Mouse (Mus musculus): Measurements from ENCODE around the gene St6gal1.
A peak's percentile ranks its signal among the peaks of the same experiment; 100 is the strongest.

Gene St6gal1

GRCm38 (mm10) chr16:23279879-23280741, 55.6 kb downstream of the St6gal1 start:
- DNase-seq = peak; percentile 19

- DNase-seq = no peak
These were observed 56.2 kb downstream of the St6gal1 start for GRCm38 (mm10) chr16:23280742-23281090.

- DNase-seq = no peak
These were observed 57.7 kb downstream of the St6gal1 start for GRCm38 (mm10) chr16:23282241-23282640.

DNA sequence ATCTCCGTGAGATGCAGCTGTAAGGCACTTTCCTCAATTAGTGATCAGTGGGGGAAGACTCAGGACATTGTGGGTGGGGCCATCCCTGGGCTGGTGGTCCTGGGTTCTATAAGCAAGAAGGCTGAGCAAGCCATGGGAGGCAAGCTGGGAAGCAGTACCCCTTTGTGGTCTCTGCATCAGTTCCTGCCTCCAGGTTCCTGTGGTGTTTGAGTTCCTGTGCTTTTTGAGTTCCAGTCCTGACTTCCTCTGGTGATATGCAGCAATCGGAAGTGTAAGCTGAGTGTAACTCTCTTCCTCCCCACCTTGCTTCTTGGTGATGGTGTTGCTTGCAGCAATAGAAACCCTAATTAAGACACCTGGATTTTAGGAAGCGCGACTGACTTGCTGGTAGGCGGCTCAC, 58.4 kb downstream of the St6gal1 start:
- DNase-seq = no peak

DNA sequence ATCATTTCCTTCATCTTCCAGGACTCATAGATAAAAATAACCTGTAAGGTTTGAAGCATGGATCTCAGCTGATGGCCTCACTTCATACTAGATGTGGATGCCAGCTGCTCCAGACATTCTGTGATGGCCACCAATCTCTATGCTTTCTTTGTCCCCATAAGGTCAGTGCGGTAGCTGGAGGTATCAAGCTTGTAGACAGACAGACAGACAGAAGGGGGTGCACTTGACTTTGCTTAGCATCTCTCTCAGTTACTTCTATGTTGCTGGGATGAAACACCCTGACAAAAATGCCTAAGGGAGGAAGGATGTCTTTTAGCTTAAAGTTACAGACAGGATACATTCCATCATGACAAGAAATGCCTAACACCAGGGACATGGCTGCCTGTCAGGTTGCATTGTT, 59.1 kb downstream of the St6gal1 start:
- no peak for DNase-seq

DNA sequence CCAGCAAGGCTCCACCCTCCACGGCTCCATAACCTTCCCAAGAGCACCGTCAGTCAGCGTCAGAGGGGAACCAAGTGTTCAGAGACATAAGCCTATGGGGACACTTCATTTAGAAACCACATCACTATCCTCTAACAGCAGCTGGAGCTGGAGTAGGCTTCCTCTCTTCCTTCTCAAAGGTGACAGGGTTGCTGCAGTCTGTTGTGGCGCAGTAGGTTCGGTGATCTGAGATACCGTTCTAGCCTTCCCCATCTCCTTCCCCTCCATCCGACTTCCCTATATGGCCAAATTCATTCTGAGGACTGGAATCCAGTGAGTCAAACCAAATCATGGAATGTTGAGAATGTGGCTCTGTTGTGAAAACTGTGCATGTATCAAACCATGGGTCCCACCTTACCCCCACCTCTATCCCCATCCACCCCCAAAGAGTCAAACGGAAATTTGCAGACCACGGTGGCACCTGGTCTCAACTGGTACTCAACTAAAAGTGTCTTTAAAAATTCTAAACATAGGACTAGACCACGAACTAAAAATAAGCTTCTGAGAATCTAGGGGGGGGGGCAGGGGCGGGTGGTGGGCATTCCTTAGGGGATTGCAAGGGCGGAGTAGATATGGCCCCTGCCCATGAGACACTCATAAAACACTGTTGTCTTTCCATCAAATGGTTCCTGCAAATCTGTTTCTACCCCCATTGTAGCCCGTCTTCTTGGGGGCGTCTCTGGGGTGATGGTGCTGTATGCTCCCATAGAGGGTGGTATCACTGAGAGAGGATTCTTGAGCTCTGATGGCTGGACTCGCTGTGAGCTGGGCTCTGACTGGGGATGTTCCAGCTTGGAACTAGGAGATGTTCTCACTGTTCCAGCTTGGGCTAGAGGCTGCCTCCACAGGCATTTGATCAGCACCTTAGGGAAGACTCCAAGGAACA, 60.2 kb downstream of the St6gal1 start:
- DNase-seq = no peak

- DNase-seq = no peak
These were observed 62.0 kb downstream of the St6gal1 start for GRCm38 (mm10) chr16:23286380-23287097.

DNA sequence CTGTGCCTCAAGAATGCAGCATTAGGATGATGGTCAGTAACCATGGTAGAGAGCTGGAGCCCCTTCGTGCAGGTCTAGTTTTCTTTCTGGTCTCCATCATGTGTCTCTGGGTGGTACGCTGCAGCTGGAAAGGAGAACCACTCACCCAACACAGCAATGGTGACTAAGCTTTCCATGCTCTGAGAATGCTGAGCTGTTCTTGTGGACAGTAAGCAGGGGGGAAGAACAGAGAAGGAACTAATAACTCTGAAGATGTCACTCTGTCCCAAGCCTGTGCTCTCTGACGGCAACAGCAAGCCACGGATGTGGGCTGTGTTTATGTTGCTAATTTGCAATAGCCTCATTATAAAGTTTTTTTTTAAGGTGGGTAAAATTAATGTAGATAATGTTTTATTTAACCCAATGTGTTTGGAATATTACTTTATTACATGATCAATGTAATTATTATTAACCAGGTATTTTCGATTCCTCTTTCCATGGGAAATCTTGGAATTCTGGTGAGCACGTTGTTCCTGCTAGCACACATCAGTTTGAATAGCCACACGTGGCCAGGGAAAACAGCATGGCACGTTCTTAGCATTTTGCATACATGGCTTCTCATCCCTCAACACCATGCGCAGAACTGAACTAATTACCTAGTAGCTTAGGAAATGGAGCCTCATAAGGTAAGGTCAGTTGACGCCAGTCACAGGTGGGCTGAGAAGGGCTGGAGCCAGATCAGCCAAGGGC, 62.9 kb downstream of the St6gal1 start:
- no peak for DNase-seq

DNA sequence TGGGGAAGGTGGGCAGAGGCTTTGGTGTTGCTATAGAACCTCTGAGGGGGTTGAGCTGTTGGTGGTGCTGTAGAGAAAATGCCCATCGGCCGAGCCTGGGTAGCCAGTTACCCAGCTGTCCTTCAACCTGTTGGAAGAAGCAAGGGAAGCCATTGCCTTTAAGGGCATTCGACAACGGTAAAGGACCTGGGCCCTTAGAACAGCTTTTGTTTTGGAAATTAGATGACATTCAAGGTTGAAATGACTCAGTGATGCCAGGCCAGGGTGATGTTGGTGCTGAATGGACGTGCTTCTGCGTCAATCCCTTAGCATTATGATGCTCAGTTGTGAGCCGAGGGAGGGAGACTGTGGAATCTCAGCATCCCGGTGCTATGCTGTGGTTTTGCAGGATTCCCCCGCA, 63.6 kb downstream of the St6gal1 start:
- DNase-seq = no peak

GRCm38 (mm10) chr16:23289424-23289823, 64.9 kb downstream of the St6gal1 start:
- no peak for DNase-seq

DNA sequence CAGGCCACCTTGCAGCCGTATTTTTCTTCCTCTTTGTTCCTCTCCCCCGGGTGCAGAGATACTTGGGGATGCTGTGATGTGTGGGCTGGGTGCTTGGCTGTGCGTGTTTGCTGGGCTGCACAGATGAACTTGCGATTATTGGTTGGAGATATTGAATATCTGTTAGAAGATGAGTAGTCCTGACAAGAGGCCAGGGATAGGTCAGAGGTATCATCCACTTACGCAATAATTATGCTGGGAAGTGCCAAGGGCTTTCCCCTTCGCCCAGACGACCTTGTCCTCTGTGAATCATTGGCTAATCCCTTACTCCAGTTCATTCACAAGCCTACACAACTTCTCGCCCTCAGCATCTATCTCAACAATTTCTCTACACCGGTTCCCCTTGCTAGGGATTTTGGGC, 65.6 kb downstream of the St6gal1 start:
- DNase-seq = no peak

DNA sequence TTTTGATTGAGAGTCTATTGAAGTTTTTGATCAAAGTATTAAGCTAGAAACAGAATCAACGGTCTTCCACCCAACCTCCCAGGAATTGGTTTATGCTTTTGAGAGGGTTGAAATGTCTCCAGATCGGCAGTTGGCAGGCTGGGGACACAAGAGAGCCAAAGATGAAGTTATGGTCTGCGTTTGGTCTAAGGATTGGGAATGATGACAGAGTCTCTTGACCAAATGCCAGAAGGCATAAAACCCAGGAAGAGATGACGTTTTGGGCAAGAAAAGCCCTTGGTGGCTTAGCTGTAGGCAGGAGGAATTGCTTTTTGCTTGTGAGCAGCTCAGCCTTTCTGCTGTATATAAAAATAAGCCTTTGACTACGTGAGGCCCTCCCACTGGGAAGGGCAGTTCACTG, 67.0 kb downstream of the St6gal1 start:
- no peak for DNase-seq

GRCm38 (mm10) chr16:23294236-23294635, 69.7 kb downstream of the St6gal1 start:
- DNase-seq = no peak

DNA sequence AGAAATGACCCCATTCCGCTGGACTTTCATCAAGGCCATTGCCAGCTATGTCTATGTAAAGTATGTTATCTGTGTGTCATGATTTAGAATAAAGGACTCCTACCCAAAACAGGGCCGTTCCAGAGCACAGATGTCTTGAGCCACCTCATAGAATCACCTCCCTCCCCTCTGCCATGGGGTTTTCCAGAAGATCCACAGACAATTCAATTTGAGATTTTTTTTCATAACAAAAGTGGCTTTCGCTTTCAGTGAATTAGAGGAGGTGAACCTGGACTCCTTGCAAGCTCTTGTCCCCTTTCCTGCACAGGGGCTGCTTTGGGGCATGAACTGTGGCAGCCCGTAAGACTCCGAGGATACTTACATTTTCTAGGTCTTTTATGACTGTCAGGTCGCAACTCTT, 70.2 kb downstream of the St6gal1 start:
- DNase-seq = no peak

DNA sequence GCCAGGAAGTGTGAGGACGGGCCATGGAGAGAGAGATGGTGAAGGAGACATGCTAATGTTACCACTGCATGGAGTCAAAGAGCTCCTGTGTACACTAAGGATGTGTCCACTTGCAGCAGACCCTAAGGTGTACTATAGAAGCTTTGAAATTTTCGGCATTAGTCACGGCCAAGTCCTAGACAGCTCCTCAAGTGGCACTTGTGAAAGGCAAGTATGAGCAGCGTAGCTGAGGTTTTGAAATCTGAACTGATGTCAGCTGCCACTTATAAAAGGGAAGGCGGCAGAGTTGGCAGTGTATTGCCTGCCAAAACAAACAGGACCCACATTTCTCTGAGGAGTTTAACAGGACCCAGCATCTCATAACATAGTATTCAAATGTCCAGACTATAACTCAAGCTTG, 71.2 kb downstream of the St6gal1 start:
- no peak for DNase-seq

DNA sequence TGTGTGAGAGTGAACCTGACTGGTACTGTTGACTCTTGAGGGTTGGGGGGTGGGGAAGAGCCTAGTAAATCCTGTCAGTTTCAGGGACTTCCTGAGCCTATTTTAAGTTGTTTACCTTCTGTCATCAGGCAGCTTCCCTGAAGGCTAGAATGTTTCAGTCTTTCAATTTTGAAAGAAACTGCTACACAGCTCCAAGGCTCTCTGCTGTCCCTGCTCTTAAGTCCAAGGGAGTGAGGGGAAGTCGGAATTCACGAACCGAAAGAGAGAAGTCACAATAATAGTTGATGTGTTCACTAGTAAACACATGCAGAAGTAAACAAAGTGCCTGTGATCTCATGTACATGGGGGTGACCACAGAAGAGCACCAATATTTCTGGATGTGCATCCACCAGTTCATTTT, 72.2 kb downstream of the St6gal1 start:
- no peak for DNase-seq

GRCm38 (mm10) chr16:23298441-23298840, 73.9 kb downstream of the St6gal1 start:
- DNase-seq = no peak

DNA sequence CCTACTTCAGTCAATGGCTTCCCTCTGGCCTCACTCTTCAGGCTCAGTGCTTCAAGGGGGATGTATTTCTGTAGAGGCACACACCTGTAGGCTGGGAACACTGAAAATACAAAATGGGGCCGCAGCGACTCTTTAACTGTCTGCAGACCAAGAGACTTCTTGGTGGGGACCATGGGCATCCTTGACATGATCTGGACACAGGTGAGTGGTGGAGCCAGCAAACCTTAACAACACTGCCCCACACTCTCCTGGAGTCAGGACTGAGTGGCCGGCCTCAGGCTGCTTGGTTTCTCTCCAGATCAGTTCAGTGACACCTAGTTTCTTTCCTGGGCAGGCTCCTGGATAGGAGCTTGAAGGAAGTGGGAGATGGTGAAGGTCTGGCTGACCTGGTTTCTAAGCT, 74.4 kb downstream of the St6gal1 start:
- no peak for DNase-seq

- no peak for DNase-seq
These were observed 75.6 kb downstream of the St6gal1 start for GRCm38 (mm10) chr16:23299904-23300740.

GRCm38 (mm10) chr16:23301762-23302161, 77.2 kb downstream of the St6gal1 start:
- no peak for DNase-seq

DNA sequence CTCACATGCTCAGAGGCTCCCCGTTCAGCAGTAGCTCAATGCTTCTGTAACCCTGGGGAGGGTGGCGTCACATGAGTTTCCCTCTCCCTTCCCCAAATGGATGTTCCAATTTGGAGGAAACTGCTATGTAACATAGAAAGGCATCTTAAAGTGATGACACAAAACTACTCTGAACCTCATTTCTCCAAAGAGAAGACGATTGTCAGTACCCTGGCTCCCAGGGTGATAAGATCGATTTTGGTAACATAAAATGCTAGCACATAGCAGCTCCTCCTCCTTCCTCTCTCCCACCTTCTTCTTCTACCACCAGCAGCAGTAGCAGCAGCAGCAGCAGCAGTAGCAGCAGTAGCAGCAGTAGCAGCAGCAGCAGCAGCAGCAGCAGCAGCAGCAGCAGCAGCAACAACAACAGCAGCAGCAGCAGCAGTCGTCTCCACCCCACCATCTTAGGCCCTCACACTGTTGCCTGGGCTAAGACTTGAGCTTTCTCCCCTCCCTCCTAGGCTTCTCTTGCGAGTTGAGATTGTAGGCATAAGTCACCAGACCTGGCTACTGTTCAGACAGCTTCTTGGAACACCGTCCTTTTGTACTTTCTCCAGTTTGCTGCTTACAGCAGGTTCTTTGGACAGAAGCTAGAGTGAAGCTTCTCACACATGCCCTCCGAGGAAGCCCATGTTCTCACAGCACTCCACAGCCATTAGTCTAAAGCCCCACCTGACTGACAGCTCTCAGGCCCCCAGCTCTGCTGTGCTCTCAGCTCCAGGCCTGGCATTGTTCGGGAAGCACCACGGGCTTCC, 81.5 kb downstream of the St6gal1 start:
- no peak for DNase-seq

Measured in kidney, adult 11 months (tissue).